Mouse (Mus musculus): ENCODE data around the gene Cdsn. TPM values are rescaled to one million over a fixed set of nuclear protein-coding genes. Genes with fewer than 3 reads are reported as not detected.

Gene Cdsn
- polyA plus RNA-seq, 1 experiment from 2014 or later: 0.28 TPM

- 71% methylated on average over 6 of the region's 6 CpGs for WGBS
- Histone ChIP-seq H3K9me3 (ENCODE audit: control insufficient read depth, low read length) (no peaks in the 10 kb centered on the region), H3K9ac (ENCODE audit: low read depth, low read length) (no peak overlapping the region), H3K27me3 (replicated peaks; ENCODE audit: control insufficient read depth, insufficient read depth, low read length) (no peaks in the 10 kb centered on the region), H3K4me2 (ENCODE audit: low read length) (no peak overlapping the region), H3K4me3 (ENCODE audit: low read length) (no peak overlapping the region), H3K36me3 (ENCODE audit: control insufficient read depth, insufficient read depth, low read length) (no peaks in the 10 kb centered on the region), H3K27ac (ENCODE audit: low read depth, low read length) (no peak overlapping the region), H3K4me1 (ENCODE audit: control insufficient read depth, insufficient read depth, low read depth, low read length) (0 out of 2 replicates have a peak, but pooled peaks cover 3% of the 10 kb centered on the region)
- ATAC-seq: no peak
Observed at GRCm38 (mm10) chr17:35544001-35544400, 7.9 kb upstream of the Cdsn start.

DNA sequence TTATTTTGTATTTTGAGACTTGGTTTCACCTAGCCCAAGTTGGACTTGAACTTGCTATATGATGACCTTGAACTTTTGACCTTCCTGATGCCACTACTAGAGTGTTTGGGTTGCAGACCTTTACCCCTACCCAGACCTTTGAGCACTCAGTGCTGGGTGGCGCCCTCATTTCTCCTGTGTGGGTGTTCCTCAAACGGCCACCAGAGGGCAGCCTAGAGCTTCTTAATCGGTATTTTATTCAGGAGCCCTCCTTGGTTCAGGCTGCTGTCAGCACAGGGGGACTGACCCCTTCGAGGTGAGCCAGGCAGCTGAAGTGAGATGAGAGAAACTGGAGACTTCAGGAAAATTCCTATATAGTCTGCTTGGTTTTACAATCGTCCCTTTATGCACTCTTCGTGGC lies 7.2 kb upstream of the Cdsn start:
- 0 out of 2 replicates have a peak, but pooled peaks have one; percentile 40 for ATAC-seq
- no peak overlapping the region for H3K27ac ChIP-seq (ENCODE audit: low read depth, low read length)
- H3K36me3 ChIP-seq (ENCODE audit: control insufficient read depth, insufficient read depth, low read length): no peaks in the 10 kb centered on the region
- H3K4me3 ChIP-seq (ENCODE audit: low read length): no peak overlapping the region
- 0 out of 2 replicates have a peak, but pooled peaks cover 3% of the 10 kb centered on the region for H3K4me1 ChIP-seq (ENCODE audit: control insufficient read depth, insufficient read depth, low read depth, low read length)
- 36% methylated on average over 6 of the region's 6 CpGs for WGBS
- no peak overlapping the region for H3K9ac ChIP-seq (ENCODE audit: low read depth, low read length)
- no peaks in the 10 kb centered on the region for H3K27me3 ChIP-seq (replicated peaks; ENCODE audit: control insufficient read depth, insufficient read depth, low read length)
- no peaks in the 10 kb centered on the region for H3K9me3 ChIP-seq (ENCODE audit: control insufficient read depth, low read length)
- no peak overlapping the region for H3K4me2 ChIP-seq (ENCODE audit: low read length)

DNA sequence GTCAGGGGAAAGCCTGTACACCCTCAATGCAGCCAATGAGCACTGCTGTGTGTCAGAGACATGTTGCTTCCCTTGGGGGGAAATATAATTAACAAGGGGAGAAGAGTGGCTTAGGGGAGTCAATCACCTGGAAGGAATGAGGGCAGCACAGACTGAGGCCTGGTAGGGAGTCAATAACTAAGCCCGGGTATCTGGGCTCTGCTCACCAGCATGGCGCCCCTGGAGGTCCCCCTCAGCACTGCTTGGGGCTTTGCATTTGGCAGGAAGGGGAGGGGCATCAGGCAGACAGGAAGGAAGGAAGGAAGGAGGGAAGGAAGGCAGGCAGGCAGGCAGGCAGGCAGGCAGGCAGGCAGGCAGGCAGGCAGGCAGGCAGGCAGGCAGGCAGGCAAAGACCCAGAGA lies 4.5 kb upstream of the Cdsn start:
- Histone ChIP-seq H3K9me3 (ENCODE audit: control insufficient read depth, low read length) (no peaks in the 10 kb centered on the region), H3K36me3 (ENCODE audit: control insufficient read depth, insufficient read depth, low read length) (no peaks in the 10 kb centered on the region), H3K4me3 (ENCODE audit: low read length) (no peak overlapping the region), H3K4me2 (ENCODE audit: low read length) (no peak overlapping the region), H3K4me1 (ENCODE audit: control insufficient read depth, insufficient read depth, low read depth, low read length) (0 out of 2 replicates have a peak, but pooled peaks cover 3% of the 10 kb centered on the region), H3K9ac (ENCODE audit: low read depth, low read length) (no peak overlapping the region), H3K27me3 (replicated peaks; ENCODE audit: control insufficient read depth, insufficient read depth, low read length) (no peaks in the 10 kb centered on the region), H3K27ac (ENCODE audit: low read depth, low read length) (no peak overlapping the region)
- no peak for ATAC-seq
- 44% methylated on average over 2 of the region's 2 CpGs for WGBS

DNA sequence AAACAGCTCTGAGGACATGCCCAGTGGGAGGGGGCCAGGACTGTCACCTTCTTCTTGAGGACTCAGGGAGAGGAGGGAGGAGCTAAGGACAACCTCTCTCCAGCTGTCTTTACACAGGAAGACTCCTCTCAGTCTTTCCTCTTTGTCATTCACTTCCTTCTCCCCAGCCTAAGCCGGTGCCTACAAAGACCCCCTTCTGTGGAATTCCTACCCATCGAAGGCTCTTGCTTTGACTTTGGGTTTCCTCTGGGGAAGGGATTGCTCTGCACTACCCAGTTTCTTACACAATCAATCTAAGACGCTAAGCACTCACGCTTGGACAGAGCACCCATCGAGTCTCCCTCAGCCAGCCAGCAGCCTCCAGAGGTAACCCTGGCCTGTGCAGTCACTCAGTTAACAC lies 3.3 kb upstream of the Cdsn start:
- no peaks in the 10 kb centered on the region for H3K27me3 ChIP-seq (replicated peaks; ENCODE audit: control insufficient read depth, insufficient read depth, low read length)
- 23% methylated on average over 5 of the region's 5 CpGs for WGBS
- H3K9ac ChIP-seq (ENCODE audit: low read depth, low read length): no peak overlapping the region
- no peak overlapping the region for H3K27ac ChIP-seq (ENCODE audit: low read depth, low read length)
- no peak for ATAC-seq
- H3K4me3 ChIP-seq (ENCODE audit: low read length): no peak overlapping the region
- H3K9me3 ChIP-seq (ENCODE audit: control insufficient read depth, low read length): no peaks in the 10 kb centered on the region
- H3K36me3 ChIP-seq (ENCODE audit: control insufficient read depth, insufficient read depth, low read length): no peaks in the 10 kb centered on the region
- H3K4me2 ChIP-seq (ENCODE audit: low read length): no peak overlapping the region
- H3K4me1 ChIP-seq (ENCODE audit: control insufficient read depth, insufficient read depth, low read depth, low read length): no peaks in the 10 kb centered on the region

GRCm38 (mm10) chr17:35549437-35550142 lies 2.3 kb upstream of the Cdsn start:
- H3K27me3 ChIP-seq (replicated peaks; ENCODE audit: control insufficient read depth, insufficient read depth, low read length): no peaks in the 10 kb centered on the region
- H3K9me3 ChIP-seq (ENCODE audit: control insufficient read depth, low read length): no peaks in the 10 kb centered on the region
- H3K36me3 ChIP-seq (ENCODE audit: control insufficient read depth, insufficient read depth, low read length): no peaks in the 10 kb centered on the region
- H3K4me2 ChIP-seq (ENCODE audit: low read length): peak overlapping the region; percentile 11; the same call in 1 of the 2 replicates
- H3K9ac ChIP-seq (ENCODE audit: low read depth, low read length): no peak overlapping the region
- WGBS: 42% methylated on average over 15 of the region's 15 CpGs
- ATAC-seq: peak; percentile 43; the same call in 1 of the 2 replicates
- peak overlapping the region; percentile 32; the same call in 1 of the 2 replicates for H3K27ac ChIP-seq (ENCODE audit: low read depth, low read length)
- no peak overlapping the region for H3K4me3 ChIP-seq (ENCODE audit: low read length)
- H3K4me1 ChIP-seq (ENCODE audit: control insufficient read depth, insufficient read depth, low read depth, low read length): no peaks in the 10 kb centered on the region

- H3K4me3 ChIP-seq (ENCODE audit: low read length): no peak overlapping the region
- H3K27ac ChIP-seq (ENCODE audit: low read depth, low read length): no peak overlapping the region
- H3K4me1 ChIP-seq (ENCODE audit: control insufficient read depth, insufficient read depth, low read depth, low read length): no peaks in the 10 kb centered on the region
- no peaks in the 10 kb centered on the region for H3K27me3 ChIP-seq (replicated peaks; ENCODE audit: control insufficient read depth, insufficient read depth, low read length)
- H3K4me2 ChIP-seq (ENCODE audit: low read length): no peak overlapping the region; the same call in 1 of the 2 replicates
- H3K9me3 ChIP-seq (ENCODE audit: control insufficient read depth, low read length): no peaks in the 10 kb centered on the region
- 96% methylated on average over 4 of the region's 4 CpGs for WGBS
- H3K9ac ChIP-seq (ENCODE audit: low read depth, low read length): no peak overlapping the region
- no peaks in the 10 kb centered on the region for H3K36me3 ChIP-seq (ENCODE audit: control insufficient read depth, insufficient read depth, low read length)
- no peak for ATAC-seq
Observed at GRCm38 (mm10) chr17:35550143-35550494, 1.8 kb upstream of the Cdsn start.

GRCm38 (mm10) chr17:35550871-35551270 lies 1.1 kb upstream of the Cdsn start:
- 71% methylated on average over 8 of the region's 8 CpGs for WGBS
- Histone ChIP-seq H3K4me3 (ENCODE audit: low read length) (no peak overlapping the region), H3K4me2 (ENCODE audit: low read length) (no peak overlapping the region), H3K36me3 (ENCODE audit: control insufficient read depth, insufficient read depth, low read length) (no peaks in the 10 kb centered on the region), H3K27ac (ENCODE audit: low read depth, low read length) (no peak overlapping the region), H3K9ac (ENCODE audit: low read depth, low read length) (no peak overlapping the region), H3K4me1 (ENCODE audit: control insufficient read depth, insufficient read depth, low read depth, low read length) (no peaks in the 10 kb centered on the region), H3K9me3 (ENCODE audit: control insufficient read depth, low read length) (no peaks in the 10 kb centered on the region), H3K27me3 (replicated peaks; ENCODE audit: control insufficient read depth, insufficient read depth, low read length) (no peaks in the 10 kb centered on the region)
- ATAC-seq: no peak

GRCm38 (mm10) chr17:35554321-35554720 lies 2.4 kb downstream of the Cdsn start:
- H3K9me3 ChIP-seq (ENCODE audit: control insufficient read depth, low read length): no peaks in the 10 kb centered on the region
- ATAC-seq: no peak
- WGBS: 83% methylated on average over 5 of the region's 5 CpGs
- H3K4me1 ChIP-seq (ENCODE audit: control insufficient read depth, insufficient read depth, low read depth, low read length): no peaks in the 10 kb centered on the region
- no peaks in the 10 kb centered on the region for H3K36me3 ChIP-seq (ENCODE audit: control insufficient read depth, insufficient read depth, low read length)
- no peak overlapping the region for H3K4me2 ChIP-seq (ENCODE audit: low read length)
- H3K4me3 ChIP-seq (ENCODE audit: low read length): no peak overlapping the region
- H3K9ac ChIP-seq (ENCODE audit: low read depth, low read length): no peak overlapping the region
- no peak overlapping the region for H3K27ac ChIP-seq (ENCODE audit: low read depth, low read length)
- no peaks in the 10 kb centered on the region for H3K27me3 ChIP-seq (replicated peaks; ENCODE audit: control insufficient read depth, insufficient read depth, low read length)

DNA sequence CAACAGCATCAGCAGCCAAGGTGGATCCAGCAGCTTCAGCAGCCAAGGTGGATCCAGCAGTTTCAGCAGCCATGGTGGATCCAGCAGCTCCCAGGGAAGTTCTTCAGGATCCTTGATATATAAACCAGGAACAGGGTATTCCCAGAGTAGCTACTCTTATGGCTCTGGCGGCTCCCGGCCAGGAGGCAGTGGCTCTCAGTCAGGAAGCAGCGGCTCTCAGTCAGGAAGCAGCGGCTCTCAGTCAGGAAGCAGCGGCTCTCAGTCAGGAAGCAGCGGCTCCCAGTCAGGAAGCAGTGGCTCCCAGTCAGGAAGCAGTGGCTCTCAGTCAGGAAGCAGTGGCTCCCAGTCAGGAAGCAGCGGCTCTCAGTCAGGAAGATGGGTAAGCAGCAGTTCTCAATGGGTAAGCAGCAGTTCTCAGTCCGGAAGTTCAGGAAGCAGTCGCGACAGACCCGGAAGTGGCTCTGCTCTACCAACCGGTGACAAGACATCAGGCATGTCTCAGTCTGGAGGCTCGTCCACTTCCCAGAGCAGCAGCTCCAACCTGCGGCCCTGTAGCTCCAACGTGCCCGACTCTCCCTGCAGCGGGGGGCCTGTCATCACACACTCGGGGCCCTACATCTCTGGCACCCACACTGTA lies 3.0 kb downstream of the Cdsn start:
- no peak for ATAC-seq
- Histone ChIP-seq H3K9me3 (ENCODE audit: control insufficient read depth, low read length) (no peaks in the 10 kb centered on the region), H3K4me3 (ENCODE audit: low read length) (no peak overlapping the region), H3K4me1 (ENCODE audit: control insufficient read depth, insufficient read depth, low read depth, low read length) (no peaks in the 10 kb centered on the region), H3K9ac (ENCODE audit: low read depth, low read length) (no peak overlapping the region), H3K27me3 (replicated peaks; ENCODE audit: control insufficient read depth, insufficient read depth, low read length) (no peaks in the 10 kb centered on the region), H3K4me2 (ENCODE audit: low read length) (no peak overlapping the region), H3K27ac (ENCODE audit: low read depth, low read length) (no peak overlapping the region), H3K36me3 (ENCODE audit: control insufficient read depth, insufficient read depth, low read length) (no peaks in the 10 kb centered on the region)
- 92% methylated on average over 18 of the region's 18 CpGs for WGBS
